Mouse (Mus musculus) testis, postnatal 14 days (tissue): ENCODE results near the gene Pip5k1c.

Experiments
- DNase-seq: peaks from one replicate; pipeline ENCODE4 v3.0.0; 2021; ENCODE audit warnings: low spot score

Gene Pip5k1c

GRCm38 (mm10) chr10:81302781-81303218, 10.0 kb downstream of the Pip5k1c start:
- DNase-seq, result no peak

DNA sequence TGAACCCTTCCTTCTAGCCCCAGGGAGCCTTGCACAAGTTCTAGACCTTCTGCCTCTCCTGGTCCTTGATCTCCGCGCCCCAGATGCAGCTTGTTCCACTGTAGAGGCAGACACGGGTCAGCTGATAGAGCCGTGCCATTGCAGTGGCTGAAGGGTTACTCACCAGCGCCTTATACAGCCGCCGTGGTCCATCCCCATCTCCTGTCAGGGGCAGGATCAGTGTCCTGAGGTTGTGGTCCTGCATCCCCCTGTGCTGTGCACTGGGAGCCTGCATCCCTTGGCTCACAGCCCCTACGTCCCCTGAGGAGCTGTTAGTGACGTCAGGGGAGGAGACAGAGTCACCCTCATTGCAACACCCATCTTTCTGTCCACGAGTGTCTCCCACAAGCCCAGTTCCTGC, 10.5 kb downstream of the Pip5k1c start:
- no peak for DNase-seq

GRCm38 (mm10) chr10:81303761-81304160, 11.0 kb downstream of the Pip5k1c start:
- DNase-seq, result no peak

DNA sequence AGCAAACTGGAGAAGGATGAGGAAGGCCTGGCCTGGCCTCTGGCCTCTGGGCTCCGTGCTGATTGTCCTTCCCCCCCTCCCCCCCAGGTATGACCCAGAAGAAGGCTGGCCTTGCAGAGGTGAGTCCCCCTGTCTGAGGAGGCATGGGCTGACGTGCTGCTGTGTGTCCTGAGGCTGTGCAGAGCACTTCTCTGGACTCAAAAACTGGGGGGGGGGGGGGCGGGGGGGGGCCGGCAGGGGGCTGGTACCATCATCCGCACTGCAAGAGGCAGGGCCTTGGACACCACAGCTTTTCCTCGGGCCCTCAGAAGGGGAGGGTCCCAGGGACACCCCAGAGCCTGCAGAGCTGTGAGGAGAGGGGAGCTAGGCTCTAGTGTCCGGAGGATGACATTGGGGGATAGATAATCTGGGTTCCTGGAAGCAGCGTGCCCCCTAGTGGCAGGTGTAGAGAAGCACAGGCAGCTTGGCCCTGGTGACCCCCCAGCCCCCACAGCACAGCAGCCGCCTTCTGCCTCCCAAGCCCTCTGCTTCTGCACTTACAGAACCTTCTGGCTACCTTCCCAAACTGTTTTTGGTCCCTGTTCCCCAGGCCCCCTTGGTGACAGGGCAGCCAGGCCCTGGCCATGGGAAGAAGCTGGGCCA, 12.0 kb downstream of the Pip5k1c start:
- no peak for DNase-seq

DNA sequence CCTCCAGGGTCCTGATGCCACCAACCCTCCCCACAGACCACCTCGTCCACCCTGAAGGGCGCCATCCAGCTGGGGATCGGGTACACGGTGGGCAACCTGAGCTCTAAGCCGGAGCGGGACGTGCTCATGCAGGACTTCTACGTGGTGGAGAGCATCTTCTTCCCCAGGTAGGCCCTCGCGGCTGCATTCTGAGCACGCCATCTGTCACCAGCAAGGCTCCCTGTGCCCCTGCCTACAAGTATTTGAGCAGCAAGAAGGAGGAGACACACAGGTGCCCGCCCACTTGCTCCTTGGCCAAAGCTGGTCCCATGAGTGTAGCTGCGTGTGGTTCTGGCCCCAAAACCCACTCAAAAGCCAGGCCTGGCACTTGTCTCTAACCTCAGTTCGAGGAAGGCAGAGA, 12.9 kb downstream of the Pip5k1c start:
- DNase-seq, result no peak

- DNase-seq, result no peak
Measured at GRCm38 (mm10) chr10:81306173-81306668, 13.5 kb downstream of the Pip5k1c start.

GRCm38 (mm10) chr10:81306837-81307682, 14.3 kb downstream of the Pip5k1c start:
- DNase-seq, result no peak

DNA sequence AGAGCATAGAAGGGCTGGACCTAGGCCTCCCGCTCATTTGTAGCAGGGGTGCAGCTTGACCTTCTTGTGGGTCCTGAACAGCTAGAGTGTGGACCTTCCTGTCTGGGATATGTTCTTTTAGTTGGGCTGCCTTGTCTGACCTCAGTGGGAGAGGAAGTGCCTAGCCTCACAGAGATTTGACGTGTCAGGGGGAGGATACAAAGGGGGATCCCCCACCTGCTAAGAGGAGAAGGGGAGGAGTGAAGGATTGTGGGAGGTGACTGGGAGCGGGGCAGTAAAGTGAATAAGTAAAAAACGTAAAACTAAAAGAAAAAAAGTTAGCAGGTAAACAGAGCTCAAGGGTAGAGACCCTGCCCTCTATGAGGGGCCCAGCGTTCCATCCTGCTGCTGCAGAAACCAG, 16.8 kb downstream of the Pip5k1c start:
- DNase-seq, result no peak

GRCm38 (mm10) chr10:81313581-81313980, 20.8 kb downstream of the Pip5k1c start:
- DNase-seq, result no peak

GRCm38 (mm10) chr10:81314201-81314600, 21.4 kb downstream of the Pip5k1c start:
- no peak for DNase-seq

GRCm38 (mm10) chr10:81315587-81315986, 22.8 kb downstream of the Pip5k1c start:
- DNase-seq, result no peak

DNA sequence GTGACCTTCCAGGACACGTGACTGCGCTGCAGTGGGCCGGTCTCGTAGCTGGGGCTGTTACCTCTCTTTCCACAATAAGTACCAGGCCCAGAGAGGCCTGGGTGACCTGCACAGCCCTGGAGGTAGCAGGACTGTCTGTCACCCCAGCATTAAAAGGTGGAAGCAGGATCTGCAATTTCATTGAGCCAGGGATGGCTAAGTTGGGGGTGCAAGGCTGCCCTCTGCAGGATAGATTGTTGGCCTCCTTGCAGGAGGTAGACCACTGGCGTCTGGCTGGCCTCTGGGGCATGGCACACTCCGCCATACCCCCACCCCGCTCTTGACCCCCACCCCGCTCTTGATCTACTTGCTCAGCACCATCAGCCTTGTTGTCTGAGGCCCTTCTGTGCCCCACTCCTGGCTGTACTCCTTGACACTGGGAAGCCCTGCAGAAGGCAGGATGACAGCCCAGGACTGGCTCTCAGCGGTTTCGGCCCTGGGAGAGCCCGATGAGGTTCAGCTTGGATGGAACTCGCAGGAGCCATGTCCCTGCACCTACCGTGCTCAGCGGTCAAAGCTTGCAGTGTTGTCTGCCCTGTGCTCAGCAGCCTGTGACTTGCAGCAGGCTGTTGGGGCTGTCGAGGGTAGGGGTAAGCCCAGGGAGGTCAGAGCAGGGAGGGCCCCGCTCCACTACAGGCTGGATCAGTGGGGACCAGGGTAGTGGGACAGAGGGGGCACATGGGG, 23.7 kb downstream of the Pip5k1c start:
- DNase-seq, result no peak

- DNase-seq, result no peak
Measured at GRCm38 (mm10) chr10:81317273-81317672, 24.5 kb downstream of the Pip5k1c start.

DNA sequence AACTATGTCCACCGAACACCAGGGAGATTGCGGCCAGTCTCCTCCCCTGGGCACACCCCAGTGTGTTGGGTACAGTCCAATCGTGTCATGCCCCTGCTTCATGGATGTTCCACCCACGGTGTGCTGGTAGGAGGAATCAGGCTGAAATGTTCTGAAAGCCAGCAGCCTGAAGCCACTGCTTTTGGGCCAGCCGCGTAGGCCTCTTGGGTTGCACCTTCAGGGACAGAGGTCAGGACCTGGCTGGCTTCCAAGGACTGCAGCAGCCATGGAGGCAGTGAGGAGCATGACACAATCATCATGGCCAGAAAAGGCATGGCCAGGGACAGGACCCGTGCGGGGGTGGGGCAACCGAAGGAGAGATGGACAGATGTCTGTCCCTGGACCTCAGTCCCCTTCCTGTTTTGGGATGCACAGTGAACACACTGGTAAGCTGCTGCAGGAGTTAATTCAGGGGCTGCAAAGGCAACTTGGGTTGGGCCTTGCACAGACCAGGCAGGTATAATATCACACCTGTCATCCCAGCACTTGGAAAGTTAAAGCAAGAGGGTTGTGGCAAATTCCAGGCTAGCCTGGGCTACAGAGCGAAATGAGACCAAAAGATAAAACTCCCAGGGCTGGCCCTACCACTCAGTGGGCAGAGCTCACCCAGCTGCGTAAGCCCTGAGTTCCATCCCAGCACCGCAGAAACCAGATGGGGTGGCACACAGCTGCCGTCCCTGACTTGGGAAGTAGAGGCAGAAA, 26.0 kb downstream of the Pip5k1c start:
- DNase-seq, result peak; percentile 66

GRCm38 (mm10) chr10:81319330-81319699, 26.6 kb downstream of the Pip5k1c start:
- DNase-seq, result no peak

GRCm38 (mm10) chr10:81319741-81320549, 27.2 kb downstream of the Pip5k1c start:
- DNase-seq, result peak; percentile 58

DNA sequence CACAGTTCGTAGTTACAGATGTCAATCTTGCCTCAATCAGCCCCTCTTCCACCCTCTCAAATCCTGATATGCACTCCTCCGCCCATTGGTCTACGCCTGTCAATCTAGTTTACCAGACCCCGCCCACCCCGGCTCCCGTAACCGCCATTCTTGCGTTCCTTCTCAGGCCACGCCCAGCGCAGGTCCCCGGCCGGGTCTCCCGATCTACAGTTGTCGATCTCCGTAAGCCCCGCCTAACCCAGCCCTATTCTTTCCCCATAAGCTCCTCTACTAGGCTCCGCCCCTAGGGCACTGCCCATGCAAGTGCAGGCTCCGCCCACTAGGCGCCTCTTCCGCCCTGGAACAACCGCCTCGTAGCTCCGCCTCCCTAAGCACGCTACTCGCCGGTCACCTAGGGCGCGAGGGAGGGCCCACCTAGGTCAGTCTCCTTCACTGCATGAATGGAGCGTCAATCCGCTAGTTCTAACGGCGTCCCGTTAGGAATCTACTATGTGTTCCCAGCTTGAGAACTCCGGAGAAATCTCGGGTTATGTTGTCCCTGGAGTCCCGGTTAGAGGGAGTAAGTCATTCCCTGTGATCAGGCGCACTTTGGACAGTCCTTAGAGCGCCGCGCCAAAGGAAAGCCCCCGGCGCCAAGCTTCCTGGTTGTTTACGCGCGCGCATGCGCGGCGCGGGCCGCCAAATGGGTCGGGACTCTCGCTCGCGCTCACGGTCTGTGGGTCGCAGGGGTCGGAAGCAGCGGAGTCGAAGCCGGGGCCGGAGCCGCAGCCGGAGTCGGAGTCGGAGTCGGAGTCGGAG, 28.0 kb downstream of the Pip5k1c start, which contains the start of gene Cactin:
TSS of gene Cactin (plus strand) at position 554 of the 798 bp plus-strand sequence.
- DNase-seq, result peak; percentile 100

- DNase-seq, result no peak
Measured at GRCm38 (mm10) chr10:81321436-81321835, 28.7 kb downstream of the Pip5k1c start.

- no peak for DNase-seq
Measured at GRCm38 (mm10) chr10:81322444-81322843, 29.7 kb downstream of the Pip5k1c start.

DNA sequence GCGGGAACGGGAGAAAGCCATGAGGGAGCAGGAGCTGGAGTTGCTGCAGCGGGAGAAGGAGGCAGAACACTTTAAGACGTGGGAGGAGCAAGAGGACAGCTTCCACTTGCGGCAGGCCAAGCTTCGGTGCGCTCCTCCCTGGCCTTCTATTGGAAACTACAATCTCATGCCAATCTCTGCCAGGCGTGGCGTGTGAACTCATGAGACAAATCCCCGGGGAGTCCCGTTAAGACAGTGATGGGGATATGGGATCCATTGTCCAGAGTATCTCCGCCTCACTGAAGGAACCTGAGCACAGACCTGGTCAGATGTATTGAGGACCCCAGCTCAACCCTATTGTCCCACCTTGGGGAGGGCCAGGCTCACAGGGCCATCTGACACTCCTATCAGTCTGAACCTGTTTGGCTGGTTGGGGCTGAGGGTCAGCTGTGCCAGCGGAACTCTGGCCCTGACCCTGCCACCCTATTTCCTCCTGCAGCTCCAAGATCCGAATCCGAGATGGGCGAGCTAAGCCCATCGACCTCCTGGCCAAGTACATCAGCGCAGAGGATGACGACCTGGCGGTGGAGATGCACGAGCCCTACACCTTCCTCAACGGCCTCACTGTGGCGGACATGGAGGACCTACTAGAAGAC, 30.5 kb downstream of the Pip5k1c start:
- DNase-seq, result no peak
